In genomic region chr17:70823083-70823482, GRCm38 (mm10) we compare ENCODE assay signal across 17 mouse cellular contexts. TPM values are rescaled to one million over a fixed set of nuclear protein-coding genes. Genes with fewer than 3 reads are reported as not detected.
A peak's percentile ranks its signal among the peaks of the same experiment; 100 is the strongest.
DNase-seq lines count a peak whose midpoint lies in the region; ATAC-seq and TF ChIP-seq lines count a peak whose summit lies in the region.
"Had no signal": no experiment of that assay in that cellular context is flagged by ENCODE, and none has a peak within 500 bp of the region (broad histone marks: within the 10 kb centered on the region; RNA-seq: fewer than 3 reads in every experiment).

No protein-coding gene starts in this region.

- no peak for TF ChIP-seq CTCF in lung, adult 2 months (IDR thresholded peaks at IDR 0.05; ENCODE audit: insufficient read depth, low read length)

- H3K27ac ChIP-seq in lung, embryonic 16.5 days (ENCODE audit: low read length) = no peak overlapping the region
- H3K27ac ChIP-seq in intestine, embryonic 16.5 days (ENCODE audit: low read length) = no peak overlapping the region
- H3K27ac ChIP-seq in liver, embryonic 16.5 days (ENCODE audit: low read length) = no peak overlapping the region
- H3K27ac ChIP-seq: embryonic facial prominence, embryonic 10.5 days; heart, embryonic 13.5 days; hindbrain, embryonic 14.5 days; midbrain, embryonic 12.5 days; neural tube, embryonic 12.5 days had no signal

- no peaks in the 10 kb centered on the region for H3K36me3 ChIP-seq in lung, embryonic 16.5 days (ENCODE audit: control insufficient read depth, insufficient read depth, low read length)
- no peaks in the 10 kb centered on the region for H3K36me3 ChIP-seq in intestine, embryonic 16.5 days (ENCODE audit: control insufficient read depth, insufficient read depth, low read length)
- H3K36me3 ChIP-seq in liver, embryonic 16.5 days (ENCODE audit: control insufficient read depth, insufficient read depth) = no peaks in the 10 kb centered on the region
- H3K36me3 ChIP-seq: embryonic facial prominence, embryonic 10.5 days; G1E; heart, embryonic 13.5 days; midbrain, embryonic 12.5 days; neural tube, embryonic 12.5 days had no signal

- no peak overlapping the region for H3K9ac ChIP-seq in lung, embryonic 16.5 days (ENCODE audit: low read length)
- no peak overlapping the region for H3K9ac ChIP-seq in intestine, embryonic 16.5 days (ENCODE audit: low read depth, low read length)
- H3K9ac ChIP-seq in liver, embryonic 16.5 days (ENCODE audit: low read depth, low read length) = no peak overlapping the region
- H3K9ac ChIP-seq: heart, embryonic 13.5 days; hindbrain, embryonic 14.5 days; midbrain, embryonic 12.5 days; neural tube, embryonic 12.5 days had no signal

- no peak for ATAC-seq in lung, embryonic 16.5 days (ENCODE audit: low read depth)
- ATAC-seq in intestine, embryonic 16.5 days = no peak
- ATAC-seq in liver, embryonic 16.5 days (ENCODE audit: low read depth) = no peak

- WGBS in lung, embryonic 16.5 days = 59% methylated on average over 8 of the region's 8 CpGs
- 63% methylated on average over 8 of the region's 8 CpGs for WGBS in lung, adult 2 months
- 60% methylated on average over 8 of the region's 8 CpGs for WGBS in intestine, embryonic 16.5 days
- 49% methylated on average over 8 of the region's 8 CpGs for WGBS in liver, embryonic 16.5 days (ENCODE audit: insufficient replicate concordance)

- no peak for DNase-seq in lung, adult 2 months
- DNase-seq in layer of hippocampus, postnatal 36 days = no peak
- no peak for DNase-seq in embryo, embryonic 11 days
- DNase-seq in left cerebral cortex, adult 9 months (ENCODE audit: low spot score in 2 of 2) = no peak
- DNase-seq: cerebellum, adult 2 months; kidney, adult 11 months; right cerebral cortex, adult 18-20 months; spleen, adult 18-20 months had no signal

- peak overlapping the region; percentile 35 for H3K4me2 ChIP-seq in lung, embryonic 16.5 days (ENCODE audit: low read depth, low read length)
- peak overlapping the region; percentile 54 for H3K4me2 ChIP-seq in intestine, embryonic 16.5 days (ENCODE audit: low read depth, low read length)
- peak overlapping the region; percentile 18 for H3K4me2 ChIP-seq in liver, embryonic 16.5 days (ENCODE audit: low read depth, low read length)
- H3K4me2 ChIP-seq: heart, embryonic 13.5 days; hindbrain, embryonic 14.5 days; midbrain, embryonic 12.5 days; neural tube, embryonic 12.5 days had no signal

- no peaks in the 10 kb centered on the region for H3K9me3 ChIP-seq in lung, embryonic 16.5 days (ENCODE audit: control insufficient read depth, low read length)
- H3K9me3 ChIP-seq in intestine, embryonic 16.5 days (ENCODE audit: control insufficient read depth, low read length) = no peaks in the 10 kb centered on the region
- H3K9me3 ChIP-seq in liver, embryonic 16.5 days (replicated peaks; ENCODE audit: control insufficient read depth, low read length) = no peaks in the 10 kb centered on the region
- H3K9me3 ChIP-seq: embryonic facial prominence, embryonic 10.5 days; heart, embryonic 13.5 days; midbrain, embryonic 12.5 days; neural tube, embryonic 12.5 days had no signal

- peak overlapping the region; percentile 10; the same call in 1 of the 2 replicates for H3K4me3 ChIP-seq in lung, embryonic 16.5 days (ENCODE audit: low read length)
- H3K4me3 ChIP-seq in lung, adult 2 months (replicated peaks; ENCODE audit: extremely low read depth, low read depth, low read length) = no peak overlapping the region
- peak overlapping the region; percentile 29 for H3K4me3 ChIP-seq in intestine, embryonic 16.5 days (ENCODE audit: low read length)
- peak overlapping the region; percentile 4; the same call in 1 of the 2 replicates for H3K4me3 ChIP-seq in liver, embryonic 16.5 days (ENCODE audit: low read depth, low read length)
- H3K4me3 ChIP-seq: embryonic facial prominence, embryonic 10.5 days; heart, embryonic 13.5 days; midbrain, embryonic 12.5 days; neural tube, embryonic 12.5 days had no signal

- peaks cover 4% of the 10 kb centered on the region; the same call in 1 of the 2 replicates for H3K4me1 ChIP-seq in lung, embryonic 16.5 days (replicated peaks; ENCODE audit: control insufficient read depth, insufficient read depth, low read length)
- peaks cover 2% of the 10 kb centered on the region; the same call in 1 of the 2 replicates for H3K4me1 ChIP-seq in lung, adult 2 months (ENCODE audit: control insufficient read depth, insufficient read depth, low read length)
- H3K4me1 ChIP-seq in intestine, embryonic 16.5 days (ENCODE audit: control insufficient read depth, insufficient read depth, low read length) = no peaks in the 10 kb centered on the region; the same call in 1 of the 2 replicates
- no peaks in the 10 kb centered on the region for H3K4me1 ChIP-seq in liver, embryonic 16.5 days (ENCODE audit: control insufficient read depth, low read depth, low read length)
- H3K4me1 ChIP-seq: neural tube, embryonic 12.5 days had no signal

- no peak for TF ChIP-seq POLR2A in lung, adult 2 months (IDR thresholded peaks at IDR 0.05; ENCODE audit: borderline replicate concordance, extremely low read depth, low read depth, low read length)

- peaks cover 7% of the 10 kb centered on the region for H3K27me3 ChIP-seq in lung, embryonic 16.5 days (ENCODE audit: control insufficient read depth, insufficient read depth, low read depth, low read length)
- peaks cover 11% of the 10 kb centered on the region for H3K27me3 ChIP-seq in intestine, embryonic 16.5 days (replicated peaks; ENCODE audit: control insufficient read depth, insufficient read depth, low read length)
- peaks cover 15% of the 10 kb centered on the region for H3K27me3 ChIP-seq in liver, embryonic 16.5 days (ENCODE audit: control insufficient read depth, insufficient read depth, low read depth, low read length)

RNA-seq across cellular contexts. Expression of gene Tgif1, which starts 30.3 kb away (rescaled TPM):
- 63.1 and 69.4 TPM in 2 replicates for polyA plus RNA-seq in lung, embryonic 16.5 days (2015; fragmentation: Nextera tagmentation; extraction: Ambion mirVana)
- 14.1 and 25.2 TPM in 2 replicates for polyA plus RNA-seq in lung, adult 2 months (2012; rRNA removed)
- 43.0 and 43.5 TPM in 2 replicates for polyA plus RNA-seq in intestine, embryonic 16.5 days (2015; fragmentation: Nextera tagmentation; extraction: Ambion mirVana)
- 8.9 and 9.0 TPM in 2 replicates for polyA plus RNA-seq in liver, embryonic 16.5 days (2015; fragmentation: Nextera tagmentation; extraction: Ambion mirVana)
- total RNA-seq in layer of hippocampus, postnatal 36 days (2021) = 1 to 10 TPM; 1.9 to 2.0 TPM
